Mouse (Mus musculus) cortical plate, adult 2 months (tissue): ENCODE data around the gene Natd1. TPM values are rescaled to one million over a fixed set of nuclear protein-coding genes. Genes with fewer than 3 reads are reported as not detected.

ENCODE experiments used
- H3K27ac ChIP-seq: fragments of 200-500 bp; 2 replicates; pipeline ENCODE4 v1.5.1; 2012; ENCODE audit warnings: low read length, control low read depth, inconsistent platforms; ENCODE audit not compliant: insufficient read depth
- H3K4me1 ChIP-seq: fragments of 200-500 bp; 2 replicates; pipeline ENCODE4 v1.6.1; 2011; ENCODE audit warnings: low read length; ENCODE audit not compliant: control insufficient read depth, insufficient read depth
- H3K4me3 ChIP-seq: fragments of 200-500 bp; 2 replicates; pipeline ENCODE4 v1.5.1; 2011; ENCODE audit warnings: mild to moderate bottlenecking, low read length, control low read depth; ENCODE audit not compliant: insufficient read depth
- CTCF ChIP-seq: fragments of 200-500 bp; IDR thresholded peaks from 2 replicates; pipeline ENCODE4 v1.5.1; 2011; ENCODE audit warnings: mild to moderate bottlenecking, control low read depth, low read length; ENCODE audit not compliant: insufficient read depth; ENCODE audit errors: extremely low read depth
- POLR2A ChIP-seq: fragments of 200-500 bp; IDR thresholded peaks from 2 replicates; pipeline ENCODE4 v1.6.1; 2011; ENCODE audit warnings: mild to moderate bottlenecking, low read length, control low read depth; ENCODE audit not compliant: insufficient read depth; ENCODE audit errors: extremely low read depth
- polyA plus RNA-seq: library from polyadenylated mRNA; depleted of rRNA; stranded (reverse); fragments of >200 nt; gene quantifications from 2 replicates; pipeline ENCODE4 v1.2.3, GENCODE M21; 2012

The Natd1 gene
- polyA plus RNA-seq, 1 experiment = 12.4 TPM

DNA sequence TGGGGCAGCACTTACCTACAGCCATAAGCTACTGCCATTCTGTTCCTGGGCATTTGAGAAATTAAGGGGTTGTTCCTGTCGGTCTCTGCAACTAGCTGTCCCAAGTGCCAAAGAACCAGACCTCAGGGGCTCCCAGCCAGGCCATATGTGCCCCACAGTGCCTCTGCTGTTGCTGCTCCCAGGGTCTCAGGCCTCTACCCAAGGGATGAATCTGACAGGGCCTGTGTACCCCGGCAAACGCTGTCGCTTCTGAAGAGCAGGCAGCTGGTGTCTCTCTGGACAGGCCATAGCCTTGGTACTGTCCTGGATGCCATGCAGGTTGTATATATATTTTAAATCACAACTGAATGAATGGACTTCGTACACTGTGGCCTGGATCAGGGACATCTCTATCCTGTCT, 37.3 kb upstream of the Natd1 start:
- H3K27ac ChIP-seq = no peak overlapping the region
- H3K4me3 ChIP-seq = no peak overlapping the region
- no peaks in the 10 kb centered on the region for H3K4me1 ChIP-seq
- TF ChIP-seq CTCF = no peak
- TF ChIP-seq POLR2A = no peak

DNA sequence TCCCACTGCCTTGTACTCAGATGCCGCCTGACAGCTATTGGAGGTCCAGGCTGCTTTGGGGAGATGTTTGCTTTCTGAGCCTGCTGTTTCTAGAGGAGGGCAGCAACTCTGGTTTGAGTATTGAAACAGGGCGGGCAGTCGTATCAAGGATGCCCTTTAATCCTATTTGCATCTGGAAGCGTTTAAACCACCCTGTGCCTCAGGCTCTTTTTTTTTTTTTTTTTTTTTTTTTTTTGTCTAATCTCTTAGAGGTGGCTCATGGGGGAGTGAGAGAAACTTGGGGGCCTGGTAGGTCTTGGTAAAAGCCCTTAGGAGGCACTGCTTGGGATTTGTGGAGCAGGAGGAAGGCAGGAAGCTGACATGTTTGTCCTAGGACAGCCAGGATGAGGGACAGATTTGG, 30.5 kb upstream of the Natd1 start:
- no peak for TF ChIP-seq POLR2A
- no peak for TF ChIP-seq CTCF
- H3K4me3 ChIP-seq = no peak overlapping the region
- no peaks in the 10 kb centered on the region for H3K4me1 ChIP-seq
- no peak overlapping the region for H3K27ac ChIP-seq

GRCm38 (mm10) chr11:60942263-60943015, 27.9 kb upstream of the Natd1 start:
- no peaks in the 10 kb centered on the region for H3K4me1 ChIP-seq
- no peak overlapping the region for H3K4me3 ChIP-seq
- no peak overlapping the region for H3K27ac ChIP-seq
- no peak for TF ChIP-seq CTCF
- TF ChIP-seq POLR2A = no peak

- H3K4me1 ChIP-seq = no peaks in the 10 kb centered on the region
- no peak overlapping the region for H3K4me3 ChIP-seq
- H3K27ac ChIP-seq = no peak overlapping the region
- TF ChIP-seq POLR2A (no peak), CTCF (no peak)
Measured at GRCm38 (mm10) chr11:60941370-60941769, 26.8 kb upstream of the Natd1 start.

DNA sequence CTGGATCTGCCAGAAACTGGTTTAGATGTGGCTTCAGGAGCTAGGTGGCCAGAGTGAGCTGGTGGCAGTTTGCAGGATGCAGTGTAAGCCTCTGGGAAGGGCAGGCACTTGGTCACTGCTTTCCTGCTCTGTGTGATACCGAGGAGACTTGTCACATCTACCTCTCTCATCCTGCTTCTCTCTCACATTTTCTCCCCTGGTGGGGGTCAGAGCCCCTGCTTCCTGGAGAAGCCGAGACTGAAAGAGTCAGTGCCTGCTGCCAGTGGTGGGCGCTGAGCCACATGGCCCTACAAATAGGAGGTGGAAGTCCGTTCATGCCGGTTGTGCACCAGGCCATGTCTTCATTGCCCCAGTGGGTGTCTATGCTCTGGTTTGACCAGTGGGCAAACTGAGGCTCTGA, 26.0 kb upstream of the Natd1 start:
- Histone ChIP-seq H3K27ac (no peak overlapping the region), H3K4me1 (peaks cover 3% of the 10 kb centered on the region; the same call in 1 of the 2 replicates), H3K4me3 (no peak overlapping the region)
- no peak for TF ChIP-seq CTCF
- TF ChIP-seq POLR2A = no peak

DNA sequence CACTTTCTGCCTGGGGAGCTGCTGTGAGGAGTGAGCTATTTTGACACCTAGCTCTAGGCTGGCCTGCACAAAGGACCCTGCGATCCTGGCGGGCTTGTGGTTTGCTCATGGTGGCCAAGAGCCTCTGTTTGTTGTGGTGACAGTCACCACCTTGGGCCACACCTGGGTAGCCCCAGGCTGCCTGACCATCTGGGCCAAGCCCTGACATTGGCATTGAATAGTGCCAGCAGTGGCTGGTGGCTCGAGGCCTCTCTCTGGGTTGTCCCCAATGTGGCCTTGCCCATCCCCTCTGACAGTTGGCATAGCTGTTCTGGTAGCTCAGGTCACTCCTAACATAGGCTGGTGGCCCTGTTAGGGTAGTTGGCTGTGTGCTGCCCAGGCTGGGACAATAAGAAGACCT, 24.9 kb upstream of the Natd1 start:
- Histone ChIP-seq H3K4me1 (peaks cover 8% of the 10 kb centered on the region), H3K27ac (no peak overlapping the region), H3K4me3 (no peak overlapping the region)
- no peak for TF ChIP-seq CTCF
- TF ChIP-seq POLR2A = no peak

GRCm38 (mm10) chr11:60937611-60938010, 23.1 kb upstream of the Natd1 start:
- Histone ChIP-seq H3K4me3 (no peak overlapping the region), H3K4me1 (peaks cover 16% of the 10 kb centered on the region), H3K27ac (no peak overlapping the region)
- TF ChIP-seq CTCF (no peak), POLR2A (no peak)

- H3K4me1 ChIP-seq = peaks cover 16% of the 10 kb centered on the region
- H3K27ac ChIP-seq = no peak overlapping the region
- H3K4me3 ChIP-seq = no peak overlapping the region
- no peak for TF ChIP-seq CTCF
- no peak for TF ChIP-seq POLR2A
Measured at GRCm38 (mm10) chr11:60935975-60936373, 21.4 kb upstream of the Natd1 start.

- H3K4me3 ChIP-seq = no peak overlapping the region
- H3K4me1 ChIP-seq = peaks cover 16% of the 10 kb centered on the region
- H3K27ac ChIP-seq = no peak overlapping the region
- TF ChIP-seq POLR2A = no peak
Measured at GRCm38 (mm10) chr11:60935326-60935974, 20.9 kb upstream of the Natd1 start.

- peaks cover 16% of the 10 kb centered on the region for H3K4me1 ChIP-seq
- H3K27ac ChIP-seq = no peak overlapping the region
- TF ChIP-seq POLR2A (no peak), CTCF (no peak)
- H3K4me3 ChIP-seq = no peak overlapping the region
Measured at GRCm38 (mm10) chr11:60934795-60935194, 20.2 kb upstream of the Natd1 start.
